Mouse (Mus musculus) C2C12 (cell line): ENCODE results near the gene B4galnt1. TPM values are rescaled to one million over a fixed set of nuclear protein-coding genes. Genes with fewer than 3 reads are reported as not detected.
"Not testable (repeated sequence)": the region's sequence is repeated elsewhere in the genome, so short reads cannot be mapped to it uniquely, and the experiment has no call there.

Source experiments
- H3K27me3 ChIP-seq: one replicate; pipeline ENCODE4 v1.6.1; 2011; ENCODE audit not compliant: control insufficient read depth, insufficient read depth, insufficient read length
- H3K36me3 ChIP-seq: one replicate; pipeline ENCODE4 v1.6.1; 2011; ENCODE audit not compliant: control insufficient read depth, insufficient read depth
- H3K4me3 ChIP-seq: one replicate; pipeline ENCODE4 v1.5.1; 2011; ENCODE audit warnings: mild to moderate bottlenecking, control low read depth; ENCODE audit not compliant: poor library complexity, insufficient read depth, severe bottlenecking
- H3K79me2 ChIP-seq: one replicate; pipeline ENCODE4 v1.6.1; 2011; ENCODE audit not compliant: control insufficient read depth, insufficient read depth
- H3K79me3 ChIP-seq: one replicate; pipeline ENCODE4 v1.6.1; 2011; ENCODE audit warnings: low read depth, control low read depth
- H3ac ChIP-seq: one replicate; pipeline ENCODE3; 2011; ENCODE audit warnings: low read depth; ENCODE audit not compliant: control insufficient read depth, insufficient read length
- CEBPB ChIP-seq: IDR thresholded peaks from one replicate; pipeline ENCODE4 v1.6.1; 2011; ENCODE audit warnings: low read depth, mild to moderate bottlenecking, control low read depth, moderate library complexity
- CTCF ChIP-seq: IDR thresholded peaks from one replicate; pipeline ENCODE4 v1.5.1; 2011; ENCODE audit not compliant: control insufficient read depth, insufficient read depth, insufficient read length
- FOSL1 ChIP-seq: IDR thresholded peaks from one replicate; pipeline ENCODE4 v1.8.0; 2011; ENCODE audit warnings: mild to moderate bottlenecking, low read length; ENCODE audit not compliant: poor library complexity, insufficient read depth, severe bottlenecking
- MAX ChIP-seq: IDR thresholded peaks from one replicate; pipeline ENCODE4 v1.6.1; 2011; ENCODE audit warnings: mild to moderate bottlenecking, control low read depth
- MYOD1 ChIP-seq: IDR thresholded peaks from one replicate; pipeline ENCODE4 v1.6.1; 2011; ENCODE audit warnings: low read depth; ENCODE audit not compliant: control insufficient read depth, insufficient read length
- MYOG ChIP-seq: IDR thresholded peaks from one replicate; pipeline ENCODE4 v1.6.1; 2011; ENCODE audit not compliant: control insufficient read depth, insufficient read length; ENCODE audit errors: extremely low read depth
- USF1 ChIP-seq: IDR thresholded peaks from one replicate; pipeline ENCODE4 v1.6.1; 2011; ENCODE audit warnings: low read depth, mild to moderate bottlenecking, control low read depth, moderate library complexity
- polyA plus RNA-seq: library from polyadenylated mRNA; unstranded; fragments of >200 nt; fragmentation: generic; extraction: Trizol; gene quantifications from one replicate; pipeline ENCODE4 v1.2.1, GENCODE M21; 2012; ENCODE audit warnings: missing spikeins

The B4galnt1 gene
- polyA plus RNA-seq, 1 experiment, result 23.8 TPM

GRCm38 (mm10) chr10:127156089-127156488 is 8.9 kb upstream of the B4galnt1 start:
- H3K36me3 ChIP-seq, result no peaks in the 10 kb centered on the region
- no peaks in the 10 kb centered on the region for H3K79me2 ChIP-seq
- TF ChIP-seq USF1, result no peak
- no peak for TF ChIP-seq MYOD1
- no peak for TF ChIP-seq CTCF
- no peak for TF ChIP-seq CEBPB
- TF ChIP-seq MAX, result no peak
- no peak for TF ChIP-seq FOSL1
- TF ChIP-seq MYOG, result no peak
- H3K79me3 ChIP-seq, result no peaks in the 10 kb centered on the region
- no peak overlapping the region for H3ac ChIP-seq
- H3K4me3 ChIP-seq, result no peak overlapping the region
- no peaks in the 10 kb centered on the region for H3K27me3 ChIP-seq

- Histone ChIP-seq H3K79me2 (no peaks in the 10 kb centered on the region), H3K4me3 (no peak overlapping the region), H3K79me3 (no peaks in the 10 kb centered on the region), H3ac (no peak overlapping the region), H3K27me3 (no peaks in the 10 kb centered on the region), H3K36me3 (no peaks in the 10 kb centered on the region)
- TF ChIP-seq USF1 (no peak), FOSL1 (no peak), CEBPB (no peak), MYOD1 (no peak), MYOG (no peak)
Observed at GRCm38 (mm10) chr10:127156511-127156910, 8.5 kb upstream of the B4galnt1 start.

- H3K4me3 ChIP-seq, result no peak overlapping the region
- no peak for TF ChIP-seq CTCF
- TF ChIP-seq MYOD1, result no peak
- TF ChIP-seq CEBPB, result no peak
- TF ChIP-seq MAX, result no peak
- TF ChIP-seq MYOG, result no peak
- TF ChIP-seq FOSL1, result no peak
- no peak for TF ChIP-seq USF1
- no peaks in the 10 kb centered on the region for H3K79me2 ChIP-seq
- H3K27me3 ChIP-seq, result no peaks in the 10 kb centered on the region
- H3ac ChIP-seq, result no peak overlapping the region
- H3K36me3 ChIP-seq, result no peaks in the 10 kb centered on the region
- no peaks in the 10 kb centered on the region for H3K79me3 ChIP-seq
Observed at GRCm38 (mm10) chr10:127158471-127158870, 6.6 kb upstream of the B4galnt1 start.

- H3K27me3 ChIP-seq, result no peaks in the 10 kb centered on the region
- TF ChIP-seq CTCF, result no peak
- no peak for TF ChIP-seq FOSL1
- no peak for TF ChIP-seq USF1
- no peak for TF ChIP-seq MAX
- TF ChIP-seq MYOG, result no peak
- no peak for TF ChIP-seq MYOD1
- TF ChIP-seq CEBPB, result no peak
- H3K79me3 ChIP-seq, result no peaks in the 10 kb centered on the region
- H3ac ChIP-seq, result no peak overlapping the region
- H3K79me2 ChIP-seq, result no peaks in the 10 kb centered on the region
- H3K4me3 ChIP-seq, result no peak overlapping the region
- H3K36me3 ChIP-seq, result no peaks in the 10 kb centered on the region
Observed at GRCm38 (mm10) chr10:127160081-127160480, 4.9 kb upstream of the B4galnt1 start.

GRCm38 (mm10) chr10:127160728-127161127 is 4.3 kb upstream of the B4galnt1 start:
- TF ChIP-seq USF1, result no peak
- TF ChIP-seq MYOG, result no peak
- no peak for TF ChIP-seq MAX
- no peak for TF ChIP-seq FOSL1
- no peak for TF ChIP-seq CTCF
- TF ChIP-seq CEBPB, result no peak
- no peak for TF ChIP-seq MYOD1
- H3K27me3 ChIP-seq, result no peaks in the 10 kb centered on the region

GRCm38 (mm10) chr10:127162771-127163261 is 2.2 kb upstream of the B4galnt1 start:
- not testable (repeated sequence) for H3K27me3 ChIP-seq, H3K36me3 ChIP-seq

More at GRCm38 (mm10) chr10:127160728-127161127, 4.3 kb upstream of the B4galnt1 start:
- no peak overlapping the region for H3ac ChIP-seq
- no peak overlapping the region for H3K4me3 ChIP-seq
- no peaks in the 10 kb centered on the region for H3K79me3 ChIP-seq
- H3K36me3 ChIP-seq, result no peaks in the 10 kb centered on the region
- H3K79me2 ChIP-seq, result no peaks in the 10 kb centered on the region

More at GRCm38 (mm10) chr10:127162771-127163261, 2.2 kb upstream of the B4galnt1 start:
- not testable (repeated sequence) for H3K79me3 ChIP-seq, H3ac ChIP-seq, H3K79me2 ChIP-seq, H3K4me3 ChIP-seq
